Mouse (Mus musculus): ENCODE measurements around the gene Grk6. TPM values are rescaled to one million over a fixed set of nuclear protein-coding genes. Genes with fewer than 3 reads are reported as not detected.

The Grk6 gene
- total and polyA plus RNA-seq, 3 experiments: 83.2 to 96.7 TPM; not detected in 1

DNA sequence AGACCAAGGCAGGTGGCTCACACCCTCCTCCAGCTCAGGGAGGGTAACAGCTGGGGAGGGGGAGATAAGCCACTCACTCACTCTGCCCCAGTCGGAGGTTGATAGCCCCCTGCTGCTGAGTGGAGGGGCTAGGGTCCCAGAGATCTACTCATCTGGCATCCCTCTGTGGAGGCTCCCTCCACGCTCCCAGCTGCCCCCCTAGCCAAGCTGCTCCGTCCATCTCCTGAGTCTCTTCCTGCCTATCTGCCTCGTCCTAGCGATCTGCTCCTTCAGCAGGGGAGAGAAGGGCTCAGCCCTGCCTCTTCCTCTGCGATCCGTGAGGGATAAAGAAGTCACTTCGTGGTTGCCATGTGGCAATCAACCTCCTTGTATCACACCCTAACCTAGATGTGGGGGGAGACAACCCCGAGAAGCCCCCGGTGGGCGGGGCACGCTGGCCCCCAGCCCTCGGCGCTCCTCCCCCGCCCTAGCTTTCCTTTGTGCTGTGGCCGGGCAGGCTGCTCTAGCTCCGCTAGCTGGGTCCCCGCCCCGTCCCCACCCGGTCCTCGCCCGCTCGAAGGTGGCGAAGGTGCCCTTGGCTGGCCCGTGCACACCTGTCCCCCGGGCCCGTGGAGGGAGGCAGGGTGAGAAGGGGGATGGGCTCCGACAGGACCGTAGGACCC is 42.2 kb downstream of the Grk6 start:
- TF ChIP-seq E2F4 (IDR thresholded peaks at IDR 0.05; ENCODE audit: borderline replicate concordance, low read depth, low read length) (no peak), TAL1 (IDR thresholded peaks at IDR 0.05; ENCODE audit: low read length) (peak; percentile 28)
- no peak for DNase-seq (ENCODE audit: low read depth, low spot score)
- Histone ChIP-seq H3K27me3 (ENCODE audit: control insufficient read depth in 1 of 2, insufficient read depth in 2 of 2, low read length in 2 of 2) (peaks cover 0 to 5% of the 10 kb centered on the region in 2 experiments; a peak in 3 of 4 replicates), H3K9ac (ENCODE audit: control insufficient read depth, low read depth, low read length, poor library complexity, severe bottlenecking) (no peak overlapping the region), H3K27ac (ENCODE audit: control insufficient read depth, low read depth, low read length) (no peak overlapping the region), H3K36me3 (ENCODE audit: control insufficient read depth in 1 of 2, insufficient read depth in 2 of 2, low read length in 2 of 2) (peaks cover 0 to 3% of the 10 kb centered on the region in 2 experiments; a peak in 1 of 4 replicates), H3K4me1 (ENCODE audit: control insufficient read depth in 1 of 2, insufficient read depth in 2 of 2, low read length in 2 of 2) (peaks cover 0 to 4% of the 10 kb centered on the region in 2 experiments; a peak in 1 of 4 replicates), H3K79me2 (ENCODE audit: control insufficient read depth, insufficient read depth, low read length, poor library complexity) (no peaks in the 10 kb centered on the region), H3K9me3 (replicated peaks; ENCODE audit: insufficient read depth, low read length) (no peaks in the 10 kb centered on the region), H3K4me3 (ENCODE audit: control insufficient read depth in 1 of 2, insufficient read depth in 1 of 2, low read depth in 2 of 2, low read length in 2 of 2) (no peak overlapping the region)

DNA sequence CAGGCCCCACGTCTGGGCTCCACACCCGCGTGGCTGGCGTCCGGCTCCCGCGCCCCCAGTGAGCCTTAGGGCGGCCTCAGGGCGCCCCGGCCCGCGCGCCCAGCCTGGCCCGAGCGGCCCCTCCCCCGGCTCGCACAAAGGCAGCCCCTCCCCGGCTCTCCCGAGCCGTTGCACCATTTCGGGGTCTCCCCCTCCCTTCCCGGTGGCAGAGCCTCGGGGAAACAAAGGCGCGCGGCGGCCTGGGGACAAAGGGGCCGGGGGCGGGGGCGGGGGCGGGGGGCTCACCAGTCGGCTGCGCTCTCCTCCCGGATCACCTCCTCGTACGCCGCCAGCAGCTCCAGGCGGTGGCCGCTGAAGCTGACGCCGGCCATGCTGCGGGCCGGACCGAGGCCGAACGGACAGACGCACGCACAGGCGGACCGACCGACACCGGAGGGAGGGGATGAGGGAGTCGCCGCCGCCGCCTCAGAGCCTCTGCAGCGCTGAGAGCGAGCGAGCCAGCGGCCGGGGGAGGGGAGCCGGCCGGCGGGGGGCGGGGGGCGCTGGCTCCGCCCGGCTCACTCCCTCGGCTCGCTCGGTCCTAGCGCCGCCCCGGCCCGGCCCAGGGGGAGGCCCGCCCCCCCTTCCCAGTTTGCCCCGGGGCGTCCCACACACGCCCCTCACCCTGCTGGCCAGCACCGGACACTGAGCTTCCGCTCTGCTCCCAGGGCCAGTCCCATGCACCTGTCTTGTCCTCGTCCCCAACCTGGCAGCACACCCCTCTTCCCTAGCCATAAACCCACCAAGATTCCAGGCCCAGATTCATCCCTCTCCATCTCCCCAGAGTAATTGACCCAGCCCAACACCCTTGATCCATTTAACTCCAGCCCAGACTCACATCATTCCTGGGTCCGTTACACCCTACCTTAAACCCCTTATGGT is 43.0 kb downstream of the Grk6 start, which contains the start of gene Dbn1:
Gene Dbn1 (minus strand): TSS at position 534 of the 921 bp plus-strand sequence.
- Histone ChIP-seq H3K9ac (ENCODE audit: control insufficient read depth, low read depth, low read length, poor library complexity, severe bottlenecking) (no peak within 1 kb of the TSS), H3K79me2 (ENCODE audit: control insufficient read depth, insufficient read depth, low read length, poor library complexity) (no peaks in the 10 kb centered on the region), H3K36me3 (ENCODE audit: control insufficient read depth in 1 of 2, insufficient read depth in 2 of 2, low read length in 2 of 2) (peaks cover 0 to 3% of the 10 kb centered on the region in 2 experiments; a peak in 1 of 4 replicates), H3K27me3 (ENCODE audit: control insufficient read depth in 1 of 2, insufficient read depth in 2 of 2, low read length in 2 of 2) (peaks cover 0 to 5% of the 10 kb centered on the region in 2 experiments; a peak in 3 of 4 replicates), H3K27ac (ENCODE audit: control insufficient read depth, low read depth, low read length) (no peak within 1 kb of the TSS), H3K9me3 (replicated peaks; ENCODE audit: insufficient read depth, low read length) (no peaks in the 10 kb centered on the region), H3K4me1 (ENCODE audit: control insufficient read depth in 1 of 2, insufficient read depth in 2 of 2, low read length in 2 of 2) (peaks cover 0 to 4% of the 10 kb centered on the region in 2 experiments; a peak in 1 of 4 replicates), H3K4me3 (ENCODE audit: control insufficient read depth in 1 of 2, insufficient read depth in 1 of 2, low read depth in 2 of 2, low read length in 2 of 2) (no peak within 1 kb of the TSS)
- TF ChIP-seq GATA1 (IDR thresholded peaks at IDR 0.05; ENCODE audit: low read depth, low read length) (no peak), TBP (IDR thresholded peaks at IDR 0.05; ENCODE audit: low read depth, low read length) (no peak), MYB (IDR thresholded peaks at IDR 0.05; ENCODE audit: low read depth, low read length) (no peak), TCF12 (IDR thresholded peaks at IDR 0.05; ENCODE audit: low read depth, low read length) (no peak), MAX (IDR thresholded peaks at IDR 0.05; ENCODE audit: low read length) (no peak), BHLHE40 (IDR thresholded peaks at IDR 0.05; ENCODE audit: borderline replicate concordance, low read depth, low read length) (no peak), POLR2AphosphoS5 (IDR thresholded peaks at IDR 0.05; ENCODE audit: borderline replicate concordance, low read depth, low read length) (no peak), EP300 (IDR thresholded peaks at IDR 0.05; ENCODE audit: low read depth in 1 of 2, low read length in 2 of 2) (no peak), RAD21 (IDR thresholded peaks at IDR 0.05; ENCODE audit: low read depth, low read length) (no peak), NELFE (IDR thresholded peaks at IDR 0.05; ENCODE audit: low read depth, low read length) (no peak), ZMIZ1 (IDR thresholded peaks at IDR 0.05; ENCODE audit: low read depth, low read length) (no peak), KAT2A (conservative IDR thresholded peaks at IDR 0.05; ENCODE audit: low read depth, low read length) (no peak), ETS1 (IDR thresholded peaks at IDR 0.05; ENCODE audit: low read depth, low read length) (no peak), MEF2A (IDR thresholded peaks at IDR 0.05; ENCODE audit: extremely low read depth, insufficient replicate concordance, low read depth, low read length, poor library complexity, severe bottlenecking) (no peak), HCFC1 (IDR thresholded peaks at IDR 0.05; ENCODE audit: low read depth, low read length) (no peak), SIN3A (IDR thresholded peaks at IDR 0.05; ENCODE audit: low read length) (no peak), CTCF (IDR thresholded peaks at IDR 0.05 in 2 of 3, conservative IDR thresholded peaks at IDR 0.05 in 1 of 3; ENCODE audit: control insufficient read depth in 1 of 3, insufficient read depth in 1 of 3, low read depth in 2 of 3, low read length in 3 of 3, poor library complexity in 1 of 3, severe bottlenecking in 1 of 3) (no peak), MAZ (IDR thresholded peaks at IDR 0.05; ENCODE audit: low read depth, low read length) (no peak), MAFK (IDR thresholded peaks at IDR 0.05; ENCODE audit: borderline replicate concordance, low read depth, low read length) (no peak)
- no peak for DNase-seq (ENCODE audit: low read depth, low spot score)
